Mouse (Mus musculus) thymus, postnatal 10 days (tissue): ENCODE measurements around the gene Nsf.

Experiments
- DNase-seq, 2 experiments: peaks; one replicate each; pipeline ENCODE4 v3.0.0; 2021; ENCODE audit warnings: low spot score in 2 of 2

Nsf gene

GRCm38 (mm10) chr11:103941351-103941750, 12.5 kb downstream of the Nsf start:
- DNase-seq, result peak; percentile 52 to 56

GRCm38 (mm10) chr11:103940887-103941286, 13.0 kb downstream of the Nsf start:
- no peak for DNase-seq

GRCm38 (mm10) chr11:103937976-103938728, 15.7 kb downstream of the Nsf start:
- DNase-seq, result no peak

- no peak for DNase-seq
Measured at GRCm38 (mm10) chr11:103937451-103937850, 16.4 kb downstream of the Nsf start.

- DNase-seq, result no peak
Measured at GRCm38 (mm10) chr11:103935717-103936116, 18.1 kb downstream of the Nsf start.

DNA sequence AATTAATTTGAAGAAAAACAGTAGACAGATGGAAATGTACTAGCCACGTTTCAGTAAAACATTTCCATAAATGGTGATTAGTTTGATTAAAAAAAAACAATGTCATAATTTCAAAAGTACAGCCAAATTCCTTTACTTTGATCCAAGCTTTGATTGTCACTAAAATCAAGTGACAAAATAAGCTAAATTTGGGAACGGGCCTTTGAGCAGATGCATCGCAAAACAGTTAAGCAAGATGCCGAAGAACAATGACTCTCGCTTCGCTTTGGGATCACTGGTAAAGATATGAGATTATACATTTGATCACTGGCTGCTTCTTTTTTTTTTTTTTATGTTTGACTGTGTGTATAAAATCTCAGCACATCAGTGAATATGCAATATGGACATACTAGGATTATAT, 20.0 kb downstream of the Nsf start:
- DNase-seq, result no peak

DNA sequence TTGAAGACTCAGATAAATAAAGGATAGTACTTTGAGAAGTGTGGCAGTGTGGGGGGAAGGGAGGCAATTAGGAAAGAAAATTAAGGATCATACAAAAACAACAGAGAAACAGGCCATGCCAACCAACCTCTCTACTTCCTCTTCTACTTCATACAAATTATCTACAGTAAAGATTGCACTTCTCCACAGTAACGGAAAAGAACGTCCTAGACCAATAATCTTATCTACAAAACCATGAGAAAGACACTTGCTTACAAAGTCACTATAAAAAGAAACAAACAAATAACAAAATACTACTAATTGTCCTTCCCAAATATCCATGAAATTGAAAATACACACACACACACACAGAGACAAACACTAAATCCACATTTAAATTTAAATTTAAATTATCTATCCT, 29.9 kb downstream of the Nsf start:
- DNase-seq, result no peak

DNA sequence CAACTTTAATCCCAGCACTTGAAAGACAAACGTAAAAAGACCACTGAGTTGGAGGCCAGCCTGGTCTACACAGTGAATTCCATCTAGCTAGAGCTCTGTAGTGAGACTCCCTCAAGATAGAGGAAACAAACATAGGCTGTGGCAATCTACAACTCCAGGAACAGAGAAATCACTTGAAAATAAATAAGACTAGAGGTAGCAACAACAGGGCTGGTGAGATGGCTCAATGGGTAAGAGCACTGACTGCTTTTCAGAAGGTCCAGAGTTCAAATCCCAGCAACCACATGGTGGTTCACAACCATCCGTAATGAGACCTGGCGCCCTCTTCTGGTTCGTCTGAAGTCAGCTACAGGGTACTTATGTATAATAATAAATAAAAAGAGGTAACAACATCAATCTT, 30.6 kb downstream of the Nsf start:
- DNase-seq, result no peak

DNA sequence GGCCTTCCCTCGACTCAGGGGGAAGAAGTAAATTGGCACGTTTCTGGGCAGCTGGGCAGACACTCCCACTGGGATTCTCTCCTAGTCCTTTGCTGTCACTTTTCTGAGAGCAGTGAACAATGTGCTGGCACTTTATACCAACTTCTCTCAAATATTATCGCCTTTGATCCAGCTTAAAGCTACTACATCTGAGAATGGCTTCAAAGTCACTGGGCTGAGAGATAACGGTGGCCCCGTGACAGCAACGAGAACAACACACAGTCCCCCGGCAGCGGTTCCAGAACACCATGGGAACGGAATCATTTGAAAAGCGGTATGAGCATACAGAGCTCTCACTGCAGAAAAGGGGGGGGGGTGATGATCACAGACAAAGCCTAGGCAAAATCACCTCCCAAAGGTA, 31.0 kb downstream of the Nsf start:
- DNase-seq, result no peak

- DNase-seq, result peak in 1 of 2 experiments; percentile 12
Measured at GRCm38 (mm10) chr11:103920665-103921064, 33.2 kb downstream of the Nsf start.

GRCm38 (mm10) chr11:103916807-103917206, 37.0 kb downstream of the Nsf start:
- no peak for DNase-seq

GRCm38 (mm10) chr11:103915686-103916085, 38.2 kb downstream of the Nsf start:
- DNase-seq, result no peak

GRCm38 (mm10) chr11:103910993-103911585, 42.8 kb downstream of the Nsf start:
- peak in 1 of 2 experiments; percentile 51 for DNase-seq

DNA sequence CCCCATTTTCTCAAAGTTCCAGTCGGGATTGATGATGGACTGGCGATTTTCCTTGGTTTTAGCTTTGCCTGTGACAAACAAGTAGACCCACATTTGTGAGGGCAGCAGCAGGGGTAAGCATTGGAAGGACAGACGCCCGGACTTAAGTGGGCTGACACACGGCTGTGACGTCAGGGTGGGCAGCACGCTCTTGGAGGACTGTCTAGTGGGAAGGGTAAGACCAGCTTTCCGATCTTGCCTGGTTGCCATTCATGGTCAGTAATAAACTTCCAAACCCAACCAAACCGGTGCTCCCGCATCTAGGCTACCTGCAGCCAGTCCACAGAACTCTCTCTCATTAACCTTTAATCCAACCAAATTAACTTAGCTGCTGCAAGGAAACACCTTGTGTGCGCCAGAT, 43.3 kb downstream of the Nsf start:
- no peak for DNase-seq

- DNase-seq, result no peak
Measured at GRCm38 (mm10) chr11:103909809-103910208, 44.0 kb downstream of the Nsf start.

DNA sequence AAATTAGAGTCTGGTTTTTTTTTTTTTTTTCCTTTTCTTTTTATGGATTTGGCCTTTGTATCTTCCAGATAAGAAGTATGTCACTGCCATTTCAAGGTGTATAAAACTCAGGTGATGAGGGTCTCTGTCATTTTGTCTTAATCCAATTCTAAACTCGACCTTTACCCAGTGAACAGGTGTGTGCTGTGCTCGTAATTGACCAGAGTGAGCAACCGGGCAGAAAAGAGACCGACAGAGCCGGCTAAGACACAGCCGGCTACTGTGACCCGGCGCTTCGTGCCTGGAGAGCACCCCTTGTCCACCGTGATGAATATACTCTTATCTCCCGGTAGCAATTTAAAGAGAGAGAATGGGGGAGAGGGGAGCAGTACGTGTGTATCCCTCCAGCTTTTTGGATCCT, 44.5 kb downstream of the Nsf start:
- DNase-seq, result no peak

- no peak for DNase-seq
Measured at GRCm38 (mm10) chr11:103906051-103906719, 47.7 kb downstream of the Nsf start.

DNA sequence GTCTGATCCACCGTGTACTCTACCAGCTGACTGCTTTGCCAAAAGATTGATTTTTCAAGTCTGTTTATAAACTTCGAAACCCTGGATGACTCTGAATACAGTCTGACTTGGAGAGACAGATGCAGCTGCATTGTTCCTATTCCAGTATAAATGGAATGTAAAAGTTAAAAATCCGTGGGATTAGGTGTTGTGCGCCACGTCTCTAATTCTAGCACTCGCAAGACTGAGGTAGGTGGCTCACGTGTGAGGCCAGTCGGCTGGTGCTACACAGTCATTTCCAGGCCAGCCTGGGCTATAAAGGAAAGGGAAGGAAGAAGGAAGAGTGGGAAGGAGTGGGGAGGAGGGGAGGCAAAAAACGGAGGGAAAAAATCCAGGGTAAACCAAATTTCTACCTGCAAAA, 48.4 kb downstream of the Nsf start:
- DNase-seq, result no peak

- DNase-seq, result no peak
Measured at GRCm38 (mm10) chr11:103901581-103901966, 52.3 kb downstream of the Nsf start.

- no peak for DNase-seq
Measured at GRCm38 (mm10) chr11:103900803-103901580, 52.9 kb downstream of the Nsf start.

- DNase-seq, result no peak
Measured at GRCm38 (mm10) chr11:103896966-103897750, 56.7 kb downstream of the Nsf start.
